Mouse (Mus musculus) midbrain, postnatal 0 days (tissue): ENCODE results near the gene Nlgn1. TPM values are rescaled to one million over a fixed set of nuclear protein-coding genes. Genes with fewer than 3 reads are reported as not detected.

Experiments used
- ATAC-seq: fragments of 200-750 bp; cut with Nextera tagmentation; 2 replicates; pipeline ENCODE4 v1.8.0; 2017; ENCODE audit warnings: moderate number of reproducible peaks, mild to moderate bottlenecking, moderate TSS enrichment, moderate library complexity; ENCODE audit not compliant: low FRiP score
- DNase-seq: peaks from one replicate; pipeline ENCODE4 v3.0.0-alpha.2; 2015; ENCODE audit warnings: low spot score
- H3K27ac ChIP-seq: fragments of 300-500 bp; sonication (generic); 2 replicates; pipeline ENCODE4 v1.5.1; 2014; ENCODE audit warnings: low read depth, mild to moderate bottlenecking, low read length, mixed read lengths
- H3K27me3 ChIP-seq: fragments of 300-500 bp; sonication (generic); 2 replicates; pipeline ENCODE4 v1.6.1; 2014; ENCODE audit warnings: low read length, control low read depth, mixed read lengths; ENCODE audit not compliant: insufficient read depth
- H3K36me3 ChIP-seq: fragments of 300-500 bp; sonication (generic); 2 replicates; pipeline ENCODE4 v1.6.1; 2014; ENCODE audit warnings: low read length, control low read depth, mixed read lengths; ENCODE audit not compliant: insufficient read depth
- H3K4me1 ChIP-seq: fragments of 300-500 bp; sonication (generic); 2 replicates; pipeline ENCODE4 v1.6.1; 2014; ENCODE audit warnings: mild to moderate bottlenecking, control low read depth, antibody characterized with exemption, low read length, mixed read lengths; ENCODE audit not compliant: insufficient read depth
- H3K4me2 ChIP-seq: fragments of 300-500 bp; sonication (generic); 2 replicates; pipeline ENCODE4 v1.6.1; 2014; ENCODE audit warnings: low read depth, mild to moderate bottlenecking, low read length, mixed read lengths; ENCODE audit not compliant: poor library complexity, severe bottlenecking
- H3K4me3 ChIP-seq: fragments of 300-500 bp; sonication (generic); 2 replicates; pipeline ENCODE4 v1.5.1; 2014; ENCODE audit warnings: low read depth, mild to moderate bottlenecking, low read length, moderate library complexity
- H3K9ac ChIP-seq: fragments of 300-500 bp; sonication (generic); replicated peaks from 2 replicates; pipeline ENCODE4 v1.6.1; 2014; ENCODE audit warnings: mild to moderate bottlenecking, low read length, moderate library complexity, mixed read lengths; ENCODE audit not compliant: poor library complexity, severe bottlenecking
- H3K9me3 ChIP-seq: fragments of 300-500 bp; sonication (generic); 2 replicates; pipeline ENCODE4 v1.6.1; 2016; ENCODE audit warnings: low read length, control low read depth
- CTCF ChIP-seq: IDR thresholded peaks from 2 replicates; pipeline ENCODE4 v1.5.1; 2016; ENCODE audit warnings: antibody characterized with exemption, mild to moderate bottlenecking
- WGBS: fragments of 180-500 bp; shearing (Covaris S2); extraction: QIAGEN DNeasy Blood & Tissue Kit; methylation state at CpG from one replicate; pipeline ENCODE4 v1.1.7; 2014; 5-methylcytosine and 5-hydroxymethylcytosine counted together
- polyA plus RNA-seq: library from polyadenylated mRNA; unstranded; fragments of >200 nt; fragmentation: Nextera tagmentation; extraction: Ambion mirVana; gene quantifications from 2 replicates; pipeline ENCODE4 v1.2.1, GENCODE M21; 2015
- total RNA-seq: library from RNA; depleted of rRNA; stranded (reverse); fragments of >200 nt; gene quantifications from 2 replicates; pipeline ENCODE4 v1.2.3, GENCODE M21; 2014

Nlgn1 gene
- total and polyA plus RNA-seq, 2 experiments from 2014 or later = 40.8 to 87.9 TPM

- Histone ChIP-seq H3K4me3 (no peak overlapping the region), H3K27ac (no peak overlapping the region), H3K9me3 (no peaks in the 10 kb centered on the region), H3K4me2 (no peak overlapping the region), H3K9ac (no peak overlapping the region), H3K27me3 (no peaks in the 10 kb centered on the region), H3K36me3 (no peaks in the 10 kb centered on the region), H3K4me1 (no peaks in the 10 kb centered on the region)
- DNase-seq = no peak
- ATAC-seq = no peak
- WGBS = 80% methylated on average over 4 of the region's 4 CpGs
- TF ChIP-seq CTCF = no peak
These were observed 568.6 kb downstream of the Nlgn1 start for GRCm38 (mm10) chr3:25763689-25764088.

GRCm38 (mm10) chr3:25757813-25758212, 574.4 kb downstream of the Nlgn1 start:
- DNase-seq = no peak
- Histone ChIP-seq H3K36me3 (no peaks in the 10 kb centered on the region), H3K4me3 (no peak overlapping the region), H3K4me1 (no peaks in the 10 kb centered on the region), H3K27me3 (no peaks in the 10 kb centered on the region), H3K9me3 (no peaks in the 10 kb centered on the region), H3K27ac (no peak overlapping the region), H3K9ac (no peak overlapping the region), H3K4me2 (no peak overlapping the region)
- ATAC-seq = no peak
- WGBS = 90% methylated on average over 2 of the region's 2 CpGs
- TF ChIP-seq CTCF = no peak

- TF ChIP-seq CTCF = no peak
- ATAC-seq = no peak
- no peaks in the 10 kb centered on the region for H3K36me3 ChIP-seq
- no peaks in the 10 kb centered on the region for H3K27me3 ChIP-seq
- H3K9ac ChIP-seq = no peak overlapping the region
- no peak overlapping the region for H3K4me3 ChIP-seq
- no peak for DNase-seq
- 77% methylated on average over 1 of the region's 1 CpGs for WGBS
- no peaks in the 10 kb centered on the region for H3K4me1 ChIP-seq
- no peaks in the 10 kb centered on the region for H3K9me3 ChIP-seq
- no peak overlapping the region for H3K27ac ChIP-seq
- H3K4me2 ChIP-seq = no peak overlapping the region
These were observed 608.1 kb downstream of the Nlgn1 start for GRCm38 (mm10) chr3:25724111-25724510.

GRCm38 (mm10) chr3:25721464-25721863, 610.8 kb downstream of the Nlgn1 start:
- Histone ChIP-seq H3K4me1 (no peaks in the 10 kb centered on the region), H3K27me3 (no peaks in the 10 kb centered on the region), H3K4me3 (no peak overlapping the region), H3K9me3 (no peaks in the 10 kb centered on the region), H3K27ac (no peak overlapping the region), H3K4me2 (no peak overlapping the region), H3K36me3 (no peaks in the 10 kb centered on the region), H3K9ac (no peak overlapping the region)
- TF ChIP-seq CTCF = no peak
- 67% methylated on average over 5 of the region's 5 CpGs for WGBS
- DNase-seq = no peak
- no peak for ATAC-seq

GRCm38 (mm10) chr3:25707380-25707779, 624.9 kb downstream of the Nlgn1 start:
- Histone ChIP-seq H3K9ac (no peak overlapping the region), H3K9me3 (no peaks in the 10 kb centered on the region), H3K36me3 (no peaks in the 10 kb centered on the region), H3K27ac (no peak overlapping the region), H3K4me2 (no peak overlapping the region), H3K4me1 (no peaks in the 10 kb centered on the region), H3K27me3 (no peaks in the 10 kb centered on the region), H3K4me3 (no peak overlapping the region)
- DNase-seq (no peak), ATAC-seq (no peak)
- TF ChIP-seq CTCF = no peak
- WGBS = 77% methylated on average over 2 of the region's 2 CpGs

- no peak overlapping the region for H3K9ac ChIP-seq
- TF ChIP-seq CTCF = no peak
- H3K9me3 ChIP-seq = no peaks in the 10 kb centered on the region
- H3K4me2 ChIP-seq = no peak overlapping the region
- H3K27ac ChIP-seq = no peak overlapping the region
- no peak overlapping the region for H3K4me3 ChIP-seq
- H3K36me3 ChIP-seq = no peaks in the 10 kb centered on the region
- ATAC-seq (no peak), DNase-seq (peak; percentile 21)
- H3K27me3 ChIP-seq = no peaks in the 10 kb centered on the region
- 65% methylated on average over 1 of the region's 1 CpGs for WGBS
- no peaks in the 10 kb centered on the region for H3K4me1 ChIP-seq
These were observed 635.0 kb downstream of the Nlgn1 start for GRCm38 (mm10) chr3:25697231-25697630.
